Mouse (Mus musculus) stomach, embryonic 16.5 days (tissue): ENCODE measurements around the gene Sars. TPM values are rescaled to one million over a fixed set of nuclear protein-coding genes. Genes with fewer than 3 reads are reported as not detected.

Experiments
- ATAC-seq: fragments of 200-750 bp; cut with Nextera tagmentation; 2 replicates; pipeline ENCODE4 v1.8.0; 2017; ENCODE audit warnings: moderate number of reproducible peaks, moderate TSS enrichment; ENCODE audit not compliant: insufficient read depth, low FRiP score
- H3K27ac ChIP-seq: fragments of 300-500 bp; sonication (generic); 2 replicates; pipeline ENCODE4 v1.5.1; 2014; ENCODE audit warnings: low read length
- H3K27me3 ChIP-seq: fragments of 300-500 bp; sonication (generic); 2 replicates; pipeline ENCODE4 v1.6.1; 2014; ENCODE audit warnings: low read length, control low read depth, mixed read lengths; ENCODE audit not compliant: control insufficient read depth, insufficient read depth
- H3K36me3 ChIP-seq: fragments of 300-500 bp; sonication (generic); 2 replicates; pipeline ENCODE4 v1.6.1; 2014; ENCODE audit warnings: low read length; ENCODE audit not compliant: control insufficient read depth, insufficient read depth
- H3K4me1 ChIP-seq: fragments of 300-500 bp; sonication (generic); 2 replicates; pipeline ENCODE4 v1.6.1; 2014; ENCODE audit warnings: low read length, control low read depth, mixed read lengths; ENCODE audit not compliant: control insufficient read depth, insufficient read depth
- H3K4me2 ChIP-seq: fragments of 300-500 bp; sonication (generic); 2 replicates; pipeline ENCODE4 v1.6.1; 2014; ENCODE audit warnings: low read depth, low read length, mixed read lengths
- H3K4me3 ChIP-seq: fragments of 300-500 bp; sonication (generic); replicated peaks from 2 replicates; pipeline ENCODE4 v1.5.1; 2014; ENCODE audit warnings: mild to moderate bottlenecking, low read length
- H3K9ac ChIP-seq: fragments of 300-500 bp; sonication (generic); 2 replicates; pipeline ENCODE4 v1.6.1; 2014; ENCODE audit warnings: low read length
- H3K9me3 ChIP-seq: fragments of 300-500 bp; sonication (generic); replicated peaks from 2 replicates; pipeline ENCODE4 v1.6.1; 2016; ENCODE audit warnings: low read length, control low read depth; ENCODE audit not compliant: control insufficient read depth
- WGBS: fragments of 180-500 bp; shearing (Covaris S2); extraction: QIAGEN DNeasy Blood & Tissue Kit; methylation state at CpG from one replicate; pipeline ENCODE4 v1.1.7; 2014; 5-methylcytosine and 5-hydroxymethylcytosine counted together
- polyA plus RNA-seq: library from polyadenylated mRNA; unstranded; fragments of >200 nt; fragmentation: Nextera tagmentation; extraction: Ambion mirVana; gene quantifications from 2 replicates; pipeline ENCODE4 v1.2.1, GENCODE M21; 2015

Gene Sars
- polyA plus RNA-seq, 1 experiment from 2014 or later = 146 TPM

DNA sequence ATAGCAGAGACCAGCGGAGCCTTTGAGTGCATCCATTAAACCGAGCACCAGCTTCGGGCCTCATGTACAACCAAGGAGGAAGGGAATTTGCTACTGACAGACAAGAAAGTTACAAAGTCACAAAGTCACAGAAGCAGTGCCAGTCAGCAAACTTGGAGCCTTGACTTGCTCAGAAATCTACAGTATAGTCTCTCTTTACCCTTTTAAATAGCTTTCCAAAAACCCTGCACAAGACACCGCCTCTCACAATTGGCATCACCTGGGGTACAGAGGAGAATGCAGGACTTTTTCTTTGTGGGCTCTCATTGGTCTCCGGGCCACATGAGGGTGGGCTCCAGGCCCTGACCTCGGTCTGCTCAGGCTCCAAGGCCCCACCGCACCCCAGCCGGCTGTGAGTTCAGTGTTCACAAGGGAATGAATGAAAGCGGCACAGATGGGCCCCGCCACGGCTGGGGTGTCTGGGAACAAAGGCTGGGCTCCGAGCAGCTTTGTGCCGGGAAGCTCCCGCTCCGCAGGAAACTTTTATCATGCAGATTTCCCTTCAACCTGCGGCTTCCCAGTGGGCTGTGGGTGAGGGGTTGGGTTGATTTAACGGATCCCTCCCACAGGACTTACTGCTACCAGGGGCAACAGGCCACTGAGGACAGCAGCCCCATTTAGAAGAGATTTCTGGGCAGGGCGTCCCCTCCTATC, 11.7 kb downstream of the Sars start:
- Histone ChIP-seq H3K27ac (no peak overlapping the region), H3K9ac (no peak overlapping the region), H3K27me3 (no peaks in the 10 kb centered on the region), H3K4me3 (no peak overlapping the region), H3K4me1 (no peaks in the 10 kb centered on the region), H3K4me2 (no peak overlapping the region), H3K36me3 (peaks cover 28% of the 10 kb centered on the region), H3K9me3 (no peaks in the 10 kb centered on the region)
- no peak for ATAC-seq
- WGBS = 55% methylated on average over 18 of the region's 18 CpGs

DNA sequence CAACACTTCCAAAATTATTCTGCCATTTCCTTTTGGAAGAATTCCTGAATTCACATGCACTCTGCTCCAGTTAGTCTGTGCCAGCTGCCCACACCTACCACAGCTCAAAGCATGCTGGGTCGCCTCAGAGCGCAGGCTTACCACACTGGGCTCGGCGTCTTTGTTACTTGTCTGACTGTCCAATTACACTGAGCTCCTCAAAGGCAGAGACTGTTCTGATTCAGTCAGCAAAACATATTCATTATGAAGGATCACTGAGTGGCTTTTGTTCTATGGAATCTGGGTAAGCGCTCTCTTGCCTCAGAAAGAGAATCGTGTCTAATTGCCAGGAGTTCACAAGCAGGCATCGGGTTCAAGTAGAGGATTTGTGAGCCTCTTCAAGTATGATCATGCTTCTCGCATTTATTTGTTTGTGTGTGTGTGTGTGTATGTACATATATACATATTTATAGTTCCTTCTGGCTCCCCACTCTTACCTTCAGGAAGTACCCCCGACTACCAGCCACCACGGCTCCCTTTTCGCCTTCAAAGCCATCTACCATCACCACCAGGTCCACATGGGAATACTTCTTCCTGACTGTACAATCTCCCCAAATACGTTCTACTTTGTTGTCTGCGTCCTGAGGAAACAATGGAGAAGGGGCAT, 12.3 kb downstream of the Sars start:
- ATAC-seq = no peak
- no peak overlapping the region for H3K9ac ChIP-seq
- H3K36me3 ChIP-seq = peaks cover 33% of the 10 kb centered on the region
- no peak overlapping the region for H3K4me2 ChIP-seq
- no peak overlapping the region for H3K4me3 ChIP-seq
- H3K4me1 ChIP-seq = no peaks in the 10 kb centered on the region
- no peaks in the 10 kb centered on the region for H3K27me3 ChIP-seq
- H3K9me3 ChIP-seq = no peaks in the 10 kb centered on the region
- WGBS = 85% methylated on average over 13 of the region's 13 CpGs
- H3K27ac ChIP-seq = no peak overlapping the region

GRCm38 (mm10) chr3:108425624-108426018, 19.4 kb downstream of the Sars start:
- ATAC-seq = no peak
- Histone ChIP-seq H3K36me3 (peaks cover 24% of the 10 kb centered on the region), H3K4me3 (no peak overlapping the region), H3K4me1 (peaks cover 21% of the 10 kb centered on the region), H3K9me3 (no peaks in the 10 kb centered on the region), H3K4me2 (no peak overlapping the region), H3K27ac (peak overlapping the region; percentile 58; the same call in 1 of the 2 replicates), H3K27me3 (no peaks in the 10 kb centered on the region), H3K9ac (no peak overlapping the region)
- 78% methylated on average over 6 of the region's 6 CpGs for WGBS

DNA sequence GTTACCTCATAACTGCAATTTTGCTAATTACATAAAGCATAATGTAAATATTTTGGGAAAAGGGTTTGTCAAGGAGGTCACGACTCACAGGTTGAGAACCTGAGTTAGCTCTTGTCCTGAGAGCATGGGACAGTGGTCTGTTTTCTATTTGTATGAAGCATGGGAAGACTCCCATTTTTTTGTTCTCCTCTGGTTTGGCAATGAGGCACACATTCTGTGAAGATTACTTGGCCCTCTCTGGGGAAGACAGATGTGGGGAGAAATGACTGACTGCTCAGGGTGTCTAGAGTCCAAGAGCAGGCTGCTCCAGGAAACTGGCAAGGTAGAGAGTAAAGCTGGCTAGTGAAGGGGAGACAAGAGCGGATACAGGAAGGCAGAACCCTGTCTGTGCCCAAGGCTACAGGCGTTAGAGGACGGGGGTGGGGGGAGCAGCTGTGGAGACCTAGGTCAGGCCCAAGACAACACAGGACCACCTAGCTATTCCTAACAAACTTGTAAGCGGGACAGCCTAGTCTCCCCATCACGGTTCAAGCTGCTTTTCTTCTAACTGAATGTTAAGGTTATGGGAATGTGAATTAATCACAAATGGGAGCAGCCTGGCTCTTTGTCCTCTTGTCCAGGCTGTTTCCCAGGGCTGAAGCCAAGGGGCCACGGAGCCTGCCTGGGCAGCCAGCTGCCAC, 19.9 kb downstream of the Sars start:
- peak overlapping the region; percentile 58 for H3K27ac ChIP-seq
- H3K9me3 ChIP-seq = no peaks in the 10 kb centered on the region
- no peak for ATAC-seq
- no peak overlapping the region for H3K4me3 ChIP-seq
- H3K9ac ChIP-seq = no peak overlapping the region
- peaks cover 24% of the 10 kb centered on the region for H3K36me3 ChIP-seq
- H3K27me3 ChIP-seq = no peaks in the 10 kb centered on the region
- 79% methylated on average over 7 of the region's 7 CpGs for WGBS
- H3K4me2 ChIP-seq = no peak overlapping the region
- peaks cover 21% of the 10 kb centered on the region for H3K4me1 ChIP-seq

GRCm38 (mm10) chr3:108423844-108424801, 20.9 kb downstream of the Sars start:
- peak; percentile 84 for ATAC-seq
- Histone ChIP-seq H3K27me3 (no peaks in the 10 kb centered on the region), H3K4me2 (peak overlapping the region; percentile 45), H3K4me1 (peaks cover 21% of the 10 kb centered on the region), H3K9ac (0 out of 2 replicates have a peak overlapping the region, but pooled peaks have one; percentile 2), H3K27ac (peak overlapping the region; percentile 58), H3K36me3 (peaks cover 22% of the 10 kb centered on the region), H3K4me3 (peak overlapping the region; percentile 12; the same call in 1 of the 2 replicates), H3K9me3 (no peaks in the 10 kb centered on the region)
- 14% methylated on average over 11 of the region's 11 CpGs for WGBS

GRCm38 (mm10) chr3:108423006-108423405, 22.0 kb downstream of the Sars start:
- Histone ChIP-seq H3K4me3 (no peak overlapping the region), H3K9me3 (no peaks in the 10 kb centered on the region), H3K9ac (no peak overlapping the region), H3K36me3 (peaks cover 12% of the 10 kb centered on the region), H3K27ac (peak overlapping the region; percentile 58), H3K4me1 (peaks cover 21% of the 10 kb centered on the region), H3K4me2 (no peak overlapping the region), H3K27me3 (no peaks in the 10 kb centered on the region)
- WGBS = 52% methylated on average over 6 of the region's 6 CpGs
- no peak for ATAC-seq

DNA sequence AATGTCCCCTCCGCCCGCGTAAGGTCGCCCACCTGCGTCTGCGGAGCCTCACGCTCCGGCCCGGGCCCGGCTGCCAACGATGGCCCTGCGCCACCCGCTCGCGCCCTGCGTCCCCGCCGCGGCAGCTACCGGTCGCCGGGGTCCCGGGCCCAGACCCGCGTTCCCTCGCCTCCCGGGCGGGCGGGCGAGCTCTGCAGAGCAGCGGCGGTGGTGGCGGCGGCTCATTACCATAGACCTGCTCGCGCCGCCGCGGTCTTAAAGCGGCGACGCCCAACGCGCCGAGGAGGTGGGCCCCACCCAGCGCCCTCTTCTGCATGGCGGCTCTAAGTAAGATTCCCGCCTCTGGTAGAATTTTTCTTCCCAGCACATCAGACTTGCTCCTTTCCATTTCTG, 29.2 kb downstream of the Sars start:
- Histone ChIP-seq H3K27me3 (peaks cover 8% of the 10 kb centered on the region; the same call in 1 of the 2 replicates), H3K9ac (peak overlapping the region; percentile 89), H3K4me1 (peaks cover 22% of the 10 kb centered on the region), H3K4me2 (peak overlapping the region; percentile 98), H3K4me3 (peak overlapping the region; percentile 79), H3K27ac (peak overlapping the region; percentile 63), H3K9me3 (peaks cover 15% of the 10 kb centered on the region), H3K36me3 (peaks cover 23% of the 10 kb centered on the region)
- ATAC-seq = peak; percentile 79
- WGBS = under 1% methylated on average over 38 of the region's 48 CpGs

DNA sequence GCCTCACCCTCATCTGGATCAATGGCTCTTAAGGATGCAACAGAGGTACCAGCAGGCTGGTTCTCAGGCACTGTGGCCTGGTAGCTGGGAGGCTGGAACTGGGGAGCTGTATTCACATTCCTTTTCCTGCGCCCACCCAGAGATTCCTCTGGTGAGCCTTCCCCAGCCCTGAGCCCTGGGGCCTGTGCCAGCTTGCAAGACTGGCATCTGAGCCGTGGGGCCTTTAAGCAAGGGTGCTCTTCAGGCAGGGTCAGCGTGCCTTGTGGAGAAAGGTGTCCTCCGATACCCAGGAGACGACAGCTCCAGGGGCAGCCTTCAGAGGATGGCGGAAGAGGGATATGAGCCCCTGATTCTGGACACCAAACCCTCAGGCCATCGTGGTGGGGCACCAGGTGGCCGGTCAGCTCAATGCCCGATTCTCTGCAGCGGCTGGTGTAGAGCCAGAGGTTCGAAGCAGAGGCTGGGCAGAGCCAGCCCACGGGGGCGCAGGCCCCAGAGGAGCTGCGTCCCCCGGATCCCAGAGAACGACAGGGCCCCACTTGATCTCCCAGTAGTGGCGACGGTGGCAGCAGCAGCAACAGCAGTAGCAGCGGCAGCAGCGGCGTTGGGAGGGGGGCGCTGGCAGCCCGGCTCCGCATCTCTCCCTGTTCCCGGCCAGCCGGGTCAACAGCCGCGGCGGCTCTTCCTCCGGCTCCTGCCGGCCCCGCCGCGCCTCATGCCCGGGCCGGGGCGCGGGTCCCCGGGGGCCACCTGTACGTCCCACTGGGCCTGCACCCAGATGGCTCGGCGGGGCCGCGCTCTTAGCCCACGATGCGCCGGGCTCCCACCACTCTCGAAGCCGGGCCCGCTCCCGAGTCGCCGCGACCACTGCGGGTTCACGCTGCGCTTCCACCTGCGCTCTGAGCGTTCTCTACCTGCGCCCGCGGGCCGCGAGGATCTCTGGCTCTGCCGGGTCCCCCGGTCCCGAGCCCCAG, 29.9 kb downstream of the Sars start, which contains the start of gene Celsr2:
Gene Celsr2, minus strand, starts transcription at position 696 of the 974 bp plus-strand sequence.
- WGBS = 6% methylated on average over 67 of the region's 67 CpGs
- Histone ChIP-seq H3K4me1 (peaks cover 28% of the 10 kb centered on the region), H3K36me3 (peaks cover 23% of the 10 kb centered on the region), H3K9ac (peak within 1 kb of the TSS; percentile 89), H3K27me3 (peaks cover 8% of the 10 kb centered on the region; the same call in 1 of the 2 replicates), H3K4me2 (peak within 1 kb of the TSS; percentile 98), H3K9me3 (peaks cover 15% of the 10 kb centered on the region), H3K4me3 (peak within 1 kb of the TSS; percentile 79), H3K27ac (peak within 1 kb of the TSS; percentile 63)
- ATAC-seq = peak; percentile 12; the same call in 1 of the 2 replicates
